Mouse (Mus musculus): ENCODE data around the gene Adarb2.

Adarb2 gene

GRCm38 (mm10) chr13:8487756-8488434 is 285.2 kb downstream of the Adarb2 start:
- DNase-seq, result peak; percentile 60 to 70

GRCm38 (mm10) chr13:8493363-8493762 is 290.7 kb downstream of the Adarb2 start:
- DNase-seq, result no peak

DNA sequence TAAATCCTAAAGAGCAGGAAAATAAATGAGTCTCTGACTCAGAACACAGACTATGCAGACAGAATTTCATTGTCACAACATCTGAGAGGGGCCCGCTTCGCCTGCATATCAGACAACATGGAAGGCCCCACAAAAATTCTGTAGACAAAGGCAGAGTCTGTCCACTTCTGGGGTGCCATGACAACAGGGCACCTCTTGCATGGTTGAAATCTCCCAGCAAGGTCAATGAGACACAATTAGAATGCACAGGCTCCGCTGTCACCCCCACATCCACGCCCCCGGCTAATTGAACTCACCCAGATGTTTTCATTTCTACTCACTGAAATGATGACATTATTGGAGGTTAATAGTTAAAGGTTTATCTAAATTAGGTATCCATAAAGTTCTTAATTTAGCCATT is 296.9 kb downstream of the Adarb2 start:
- DNase-seq, result no peak

DNA sequence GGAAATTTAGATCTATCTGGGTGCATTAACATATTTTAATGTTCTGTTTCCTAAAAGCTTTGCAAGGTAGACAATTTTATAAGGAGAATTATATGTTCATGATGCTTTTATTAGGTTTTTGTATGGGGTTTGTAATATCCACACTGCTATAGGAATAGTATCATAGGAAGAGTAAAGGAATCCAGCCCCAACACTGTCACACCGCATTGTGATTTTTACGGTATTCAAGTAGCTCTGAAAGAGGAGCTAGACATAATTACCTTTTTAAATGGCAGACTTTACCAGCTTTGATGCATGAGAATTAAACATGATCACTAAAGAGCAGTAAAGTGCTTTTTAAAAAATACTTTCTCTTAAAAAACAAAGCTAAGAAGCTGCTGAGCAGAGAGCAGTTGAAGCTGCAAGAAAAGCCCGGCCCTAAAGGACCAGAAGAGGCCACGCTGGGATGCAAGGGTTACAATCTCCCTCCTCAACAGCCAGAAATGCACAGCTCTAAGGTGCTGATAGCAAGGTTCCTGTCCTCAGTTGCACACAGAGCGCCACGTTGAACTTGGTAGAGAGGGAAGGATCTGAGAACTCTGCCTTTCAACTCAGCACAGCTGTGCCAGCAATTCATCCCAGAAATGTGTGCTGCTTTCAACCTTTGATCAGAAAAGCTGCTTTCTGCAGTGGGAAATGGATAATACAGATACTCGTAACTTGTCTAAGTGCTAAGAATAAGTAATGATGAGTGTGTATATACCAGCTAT is 308.6 kb downstream of the Adarb2 start:
- DNase-seq, result no peak

DNA sequence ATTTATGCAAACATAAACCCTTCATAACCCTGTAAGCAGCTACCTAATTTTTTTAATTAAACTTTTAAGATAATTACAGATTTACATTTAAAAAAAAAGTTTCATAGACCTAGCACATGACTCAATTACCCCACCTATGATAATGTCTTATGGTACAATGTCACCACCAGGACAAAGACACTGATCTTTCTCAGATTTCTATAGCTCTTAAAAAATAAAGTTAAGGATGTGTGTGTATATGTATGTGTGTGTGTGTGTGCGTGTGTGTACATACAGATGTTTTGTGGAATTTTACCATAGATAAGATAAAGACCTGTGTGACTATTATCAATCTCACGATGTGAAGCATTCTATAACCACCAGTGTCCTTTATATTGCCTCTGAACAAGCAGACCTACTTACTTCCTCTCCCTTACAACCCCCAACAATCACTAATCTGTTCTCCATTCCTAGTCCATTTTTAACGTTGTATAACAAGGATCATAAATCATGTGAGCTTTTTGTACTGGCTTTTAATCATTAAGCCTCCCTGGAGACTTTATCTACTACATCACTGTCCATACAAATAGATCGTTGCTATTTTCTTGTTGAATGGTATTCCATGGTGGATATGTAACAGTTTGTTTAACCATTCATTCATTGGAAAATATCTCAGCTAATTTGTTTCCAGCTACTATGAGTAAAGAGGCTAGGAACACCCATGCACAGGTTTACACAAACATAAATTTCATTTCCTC is 313.5 kb downstream of the Adarb2 start:
- no peak for DNase-seq

- DNase-seq, result no peak
Measured at GRCm38 (mm10) chr13:8519204-8519603, 316.5 kb downstream of the Adarb2 start.

- DNase-seq, result no peak
Measured at GRCm38 (mm10) chr13:8525748-8526631, 323.3 kb downstream of the Adarb2 start.

DNA sequence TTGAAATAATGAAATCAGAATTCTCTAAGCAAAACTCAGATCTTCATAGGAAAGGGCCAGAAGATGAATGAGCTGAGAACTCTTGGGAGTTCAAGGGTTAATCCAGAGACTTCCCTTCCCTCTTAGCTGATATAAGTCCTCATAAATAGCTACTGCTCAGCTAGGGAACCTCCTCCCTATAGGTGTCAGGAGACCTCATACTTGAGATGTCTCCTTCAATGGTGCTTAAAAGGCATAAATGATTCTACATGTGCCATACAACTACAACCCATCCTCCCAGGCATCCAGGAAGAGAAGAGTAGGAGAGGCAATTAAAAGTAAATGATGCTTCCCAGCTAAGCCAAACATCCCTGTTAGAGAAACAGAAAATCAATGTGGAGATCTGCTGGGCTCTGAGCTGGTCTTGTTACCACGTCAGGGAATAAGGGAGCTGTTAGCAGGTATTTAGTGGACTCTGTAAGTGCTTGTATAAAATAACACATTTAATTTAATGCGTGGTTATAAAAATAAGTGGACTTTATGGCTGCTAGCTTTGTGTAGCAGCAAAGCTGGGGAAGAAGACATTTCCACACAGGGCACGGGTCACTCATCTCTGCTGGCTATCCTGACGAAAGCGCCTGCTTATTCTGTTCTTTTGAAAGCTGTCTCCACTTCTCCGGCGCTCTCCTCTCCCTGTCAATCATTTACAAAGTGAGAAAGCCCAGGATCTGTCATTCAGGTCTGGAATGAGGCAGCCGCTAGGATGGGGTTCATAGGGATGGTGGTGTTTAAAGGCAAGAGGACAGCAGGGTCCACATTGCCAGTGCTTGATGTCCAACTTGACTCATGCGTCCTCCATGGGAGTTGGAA is 331.8 kb downstream of the Adarb2 start:
- no peak for DNase-seq

GRCm38 (mm10) chr13:8538481-8538880 is 335.8 kb downstream of the Adarb2 start:
- DNase-seq, result no peak

- no peak for DNase-seq
Measured at GRCm38 (mm10) chr13:8538896-8539295, 336.2 kb downstream of the Adarb2 start.

DNA sequence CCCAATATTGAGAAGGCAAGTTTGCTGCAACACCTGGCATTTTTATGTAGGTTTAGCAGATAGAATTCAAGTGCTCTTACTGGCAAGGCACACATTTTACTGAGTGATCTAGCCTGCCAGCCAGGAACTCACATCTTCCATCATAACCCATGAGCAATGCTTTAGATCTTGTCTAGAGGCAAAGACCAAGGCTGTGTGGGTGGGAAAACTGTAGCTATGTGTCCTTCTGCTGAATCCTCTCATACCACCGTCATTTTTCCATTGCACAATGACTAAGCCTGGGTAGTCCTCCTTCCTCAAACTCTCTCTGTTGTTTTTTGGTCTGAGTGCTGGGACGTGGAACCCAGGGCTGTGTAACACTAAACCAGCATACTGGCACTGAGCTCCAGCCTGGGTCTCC is 340.0 kb downstream of the Adarb2 start:
- no peak for DNase-seq

- no peak for DNase-seq
Measured at GRCm38 (mm10) chr13:8552242-8552641, 349.6 kb downstream of the Adarb2 start.

DNA sequence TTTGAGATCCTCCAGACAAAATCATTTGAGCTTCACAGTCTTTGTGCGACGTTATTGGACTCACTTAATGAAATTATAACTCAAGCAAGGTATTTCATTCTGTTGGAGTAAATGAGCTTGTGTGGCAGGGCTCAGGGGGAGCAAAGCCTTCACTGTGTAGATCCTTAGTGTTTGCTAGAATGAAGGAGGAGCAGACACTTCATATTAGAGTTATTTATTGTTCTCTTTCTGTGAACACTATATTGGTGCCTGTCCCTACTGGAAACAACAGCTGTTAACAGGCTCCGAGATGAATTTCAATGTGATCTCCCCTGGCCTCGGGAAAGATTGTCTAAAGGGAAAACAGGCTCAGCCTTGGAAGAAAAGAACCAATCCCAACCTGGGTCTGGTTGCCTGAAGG is 355.1 kb downstream of the Adarb2 start:
- DNase-seq, result no peak

GRCm38 (mm10) chr13:8560485-8560884 is 357.8 kb downstream of the Adarb2 start:
- DNase-seq, result no peak

- DNase-seq, result no peak
Measured at GRCm38 (mm10) chr13:8563161-8563560, 360.5 kb downstream of the Adarb2 start.

- DNase-seq, result no peak
Measured at GRCm38 (mm10) chr13:8567111-8568026, 364.7 kb downstream of the Adarb2 start.

DNA sequence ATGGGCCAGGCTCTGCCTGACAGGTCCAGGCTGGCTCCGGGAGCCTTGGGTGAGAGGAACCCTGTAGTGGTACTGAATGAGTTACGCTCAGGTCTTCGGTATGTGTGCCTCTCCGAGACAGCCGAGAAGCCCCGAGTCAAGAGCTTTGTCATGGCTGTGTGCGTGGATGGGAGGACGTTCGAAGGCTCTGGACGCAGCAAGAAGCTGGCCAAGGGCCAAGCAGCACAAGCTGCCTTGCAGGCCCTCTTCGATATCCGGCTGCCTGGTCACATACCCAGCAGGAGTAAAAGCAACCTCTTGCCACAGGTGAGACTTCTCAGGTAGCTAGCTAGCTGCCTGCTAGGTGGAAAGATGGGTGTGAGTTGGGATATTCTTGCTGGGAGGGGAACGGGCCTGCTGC is 367.6 kb downstream of the Adarb2 start:
- no peak for DNase-seq

- no peak for DNase-seq
Measured at GRCm38 (mm10) chr13:8573908-8574307, 371.2 kb downstream of the Adarb2 start.

GRCm38 (mm10) chr13:8584257-8585005 is 381.8 kb downstream of the Adarb2 start:
- no peak for DNase-seq

GRCm38 (mm10) chr13:8587447-8587846 is 384.8 kb downstream of the Adarb2 start:
- no peak for DNase-seq
